Mouse (Mus musculus): ENCODE measurements around the gene Cryba4. TPM values are rescaled to one million over a fixed set of nuclear protein-coding genes. Genes with fewer than 3 reads are reported as not detected.

Gene Cryba4
- total and polyA plus RNA-seq, 3 experiments = 0.39 to 0.77 TPM; not detected in 1

DNA sequence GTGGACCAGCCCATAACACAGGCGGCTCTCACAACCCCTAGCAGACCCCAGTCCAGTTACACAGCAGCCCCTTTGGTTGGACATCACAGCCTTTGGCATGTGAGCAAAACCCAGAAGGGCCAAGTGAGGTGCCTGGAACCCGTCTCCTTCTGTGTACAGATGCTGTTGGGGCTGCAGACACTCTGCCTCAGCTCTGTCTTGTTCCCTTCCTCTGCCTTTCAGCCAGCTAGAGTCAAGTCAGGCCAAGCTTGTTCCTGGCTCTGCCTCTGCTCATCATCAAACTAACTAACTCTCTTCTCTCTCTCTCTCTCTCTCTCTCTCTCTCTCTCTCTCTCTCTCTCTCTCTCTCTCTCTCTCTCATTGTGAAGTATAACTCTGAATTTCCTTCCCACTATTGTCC, 15.7 kb downstream of the Cryba4 start:
- DNase-seq (ENCODE audit: low read depth, low spot score) = no peak
- H3K9ac ChIP-seq (ENCODE audit: control insufficient read depth, low read depth, low read length, poor library complexity, severe bottlenecking) = no peak overlapping the region
- peaks cover under 1 to 7% of the 10 kb centered on the region in 2 experiments; a peak in 2 of 4 replicates for H3K4me1 ChIP-seq (ENCODE audit: control insufficient read depth in 1 of 2, insufficient read depth in 2 of 2, low read length in 2 of 2)
- TF ChIP-seq MEF2A (IDR thresholded peaks at IDR 0.05; ENCODE audit: extremely low read depth, insufficient replicate concordance, low read depth, low read length, poor library complexity, severe bottlenecking) (no peak), USF2 (IDR thresholded peaks at IDR 0.05; ENCODE audit: borderline replicate concordance in 1 of 2, insufficient read depth in 1 of 2, low read depth in 1 of 2, low read length in 2 of 2) (no peak), MYC (IDR thresholded peaks at IDR 0.05; ENCODE audit: low read depth, low read length) (no peak), GATA1 (IDR thresholded peaks at IDR 0.05; ENCODE audit: low read depth, low read length) (no peak), ZKSCAN1 (IDR thresholded peaks at IDR 0.05; ENCODE audit: low read depth, low read length) (no peak), USF1 (IDR thresholded peaks at IDR 0.05; ENCODE audit: low read depth, low read length) (no peak), SMC3 (IDR thresholded peaks at IDR 0.05; ENCODE audit: low read depth, low read length) (no peak), ZNF384 (IDR thresholded peaks at IDR 0.05; ENCODE audit: low read depth, low read length) (no peak), CTCF (IDR thresholded peaks at IDR 0.05 in 2 of 3, conservative IDR thresholded peaks at IDR 0.05 in 1 of 3; ENCODE audit: control insufficient read depth in 1 of 3, insufficient read depth in 1 of 3, low read depth in 2 of 3, low read length in 3 of 3, poor library complexity in 1 of 3, severe bottlenecking in 1 of 3) (no peak), MXI1 (IDR thresholded peaks at IDR 0.05; ENCODE audit: low read depth, low read length) (no peak), TAL1 (IDR thresholded peaks at IDR 0.05; ENCODE audit: low read length) (no peak), RCOR1 (IDR thresholded peaks at IDR 0.05; ENCODE audit: low read depth, low read length) (no peak), NELFE (IDR thresholded peaks at IDR 0.05; ENCODE audit: low read depth, low read length) (no peak), TBP (IDR thresholded peaks at IDR 0.05; ENCODE audit: low read depth, low read length) (no peak), GABPA (IDR thresholded peaks at IDR 0.05; ENCODE audit: low read depth, low read length) (no peak), CHD1 (IDR thresholded peaks at IDR 0.05; ENCODE audit: low read depth, low read length) (no peak), POLR2AphosphoS5 (IDR thresholded peaks at IDR 0.05; ENCODE audit: borderline replicate concordance, low read depth, low read length) (no peak), POLR2A (IDR thresholded peaks at IDR 0.05; ENCODE audit: control insufficient read depth in 1 of 2, insufficient read depth in 1 of 2, low read depth in 1 of 2, low read length in 2 of 2, poor library complexity in 1 of 2) (no peak), JUND (IDR thresholded peaks at IDR 0.05; ENCODE audit: low read depth, low read length) (no peak), ETS1 (IDR thresholded peaks at IDR 0.05; ENCODE audit: low read depth, low read length) (no peak)
- no peaks in the 10 kb centered on the region for H3K27me3 ChIP-seq (ENCODE audit: control insufficient read depth in 1 of 2, insufficient read depth in 2 of 2, low read length in 2 of 2)
- 0 out of 4 replicates have a peak, but pooled peaks cover 0 to under 1% of the 10 kb centered on the region in 2 experiments for H3K36me3 ChIP-seq (ENCODE audit: control insufficient read depth in 1 of 2, insufficient read depth in 2 of 2, low read length in 2 of 2)
- no peaks in the 10 kb centered on the region for H3K9me3 ChIP-seq (replicated peaks; ENCODE audit: insufficient read depth, low read length)
- no peak overlapping the region for H3K27ac ChIP-seq (ENCODE audit: control insufficient read depth, low read depth, low read length)
- H3K79me2 ChIP-seq (ENCODE audit: control insufficient read depth, insufficient read depth, low read length, poor library complexity) = no peaks in the 10 kb centered on the region
- H3K4me3 ChIP-seq (ENCODE audit: control insufficient read depth in 1 of 2, insufficient read depth in 1 of 2, low read depth in 2 of 2, low read length in 2 of 2) = no peak overlapping the region

DNA sequence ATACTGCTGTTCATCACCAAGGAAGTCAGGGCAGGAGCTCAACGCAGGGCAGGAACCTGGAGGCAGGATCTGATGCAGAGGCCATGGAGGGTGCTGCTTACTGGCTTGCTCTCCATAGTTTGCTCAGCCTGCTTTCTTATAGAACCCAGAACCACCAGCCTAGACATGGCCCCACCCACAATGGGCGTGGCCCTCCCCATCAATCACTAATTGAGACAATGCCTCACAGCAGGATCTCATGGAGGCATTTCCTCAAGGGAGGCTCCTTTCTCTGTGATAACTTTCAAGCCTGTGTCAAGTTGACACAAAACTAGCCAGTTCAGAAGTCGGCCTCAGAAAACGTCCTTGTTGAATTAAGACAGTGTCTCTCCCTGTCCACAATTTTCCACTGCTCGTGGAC, 16.5 kb downstream of the Cryba4 start:
- no peaks in the 10 kb centered on the region; a peak in 1 of 4 replicates for H3K4me1 ChIP-seq (ENCODE audit: control insufficient read depth in 1 of 2, insufficient read depth in 2 of 2, low read length in 2 of 2)
- TF ChIP-seq TBP (IDR thresholded peaks at IDR 0.05; ENCODE audit: low read depth, low read length) (no peak), POLR2A (IDR thresholded peaks at IDR 0.05; ENCODE audit: control insufficient read depth in 1 of 2, insufficient read depth in 1 of 2, low read depth in 1 of 2, low read length in 2 of 2, poor library complexity in 1 of 2) (no peak), CHD1 (IDR thresholded peaks at IDR 0.05; ENCODE audit: low read depth, low read length) (no peak), MYC (IDR thresholded peaks at IDR 0.05; ENCODE audit: low read depth, low read length) (no peak), ETS1 (IDR thresholded peaks at IDR 0.05; ENCODE audit: low read depth, low read length) (no peak), MEF2A (IDR thresholded peaks at IDR 0.05; ENCODE audit: extremely low read depth, insufficient replicate concordance, low read depth, low read length, poor library complexity, severe bottlenecking) (no peak), HCFC1 (IDR thresholded peaks at IDR 0.05; ENCODE audit: low read depth, low read length) (no peak), RCOR1 (IDR thresholded peaks at IDR 0.05; ENCODE audit: low read depth, low read length) (no peak), SIN3A (IDR thresholded peaks at IDR 0.05; ENCODE audit: low read length) (no peak), CTCF (IDR thresholded peaks at IDR 0.05 in 2 of 3, conservative IDR thresholded peaks at IDR 0.05 in 1 of 3; ENCODE audit: control insufficient read depth in 1 of 3, insufficient read depth in 1 of 3, low read depth in 2 of 3, low read length in 3 of 3, poor library complexity in 1 of 3, severe bottlenecking in 1 of 3) (no peak), E2F4 (IDR thresholded peaks at IDR 0.05; ENCODE audit: borderline replicate concordance, low read depth, low read length) (no peak), GATA1 (IDR thresholded peaks at IDR 0.05; ENCODE audit: low read depth, low read length) (no peak), NELFE (IDR thresholded peaks at IDR 0.05; ENCODE audit: low read depth, low read length) (no peak), TAL1 (IDR thresholded peaks at IDR 0.05; ENCODE audit: low read length) (no peak), ZC3H11A (IDR thresholded peaks at IDR 0.05; ENCODE audit: low read depth, low read length) (no peak), CHD2 (IDR thresholded peaks at IDR 0.05; ENCODE audit: low read length) (no peak), TCF12 (IDR thresholded peaks at IDR 0.05; ENCODE audit: low read depth, low read length) (no peak)
- H3K4me3 ChIP-seq (ENCODE audit: control insufficient read depth in 1 of 2, insufficient read depth in 1 of 2, low read depth in 2 of 2, low read length in 2 of 2) = no peak overlapping the region
- no peak overlapping the region for H3K9ac ChIP-seq (ENCODE audit: control insufficient read depth, low read depth, low read length, poor library complexity, severe bottlenecking)
- H3K9me3 ChIP-seq (replicated peaks; ENCODE audit: insufficient read depth, low read length) = no peaks in the 10 kb centered on the region
- H3K27ac ChIP-seq (ENCODE audit: control insufficient read depth, low read depth, low read length) = no peak overlapping the region
- DNase-seq (ENCODE audit: low read depth, low spot score) = no peak
- no peaks in the 10 kb centered on the region for H3K27me3 ChIP-seq (ENCODE audit: control insufficient read depth in 1 of 2, insufficient read depth in 2 of 2, low read length in 2 of 2)
- no peaks in the 10 kb centered on the region for H3K36me3 ChIP-seq (ENCODE audit: control insufficient read depth in 1 of 2, insufficient read depth in 2 of 2, low read length in 2 of 2)
- H3K79me2 ChIP-seq (ENCODE audit: control insufficient read depth, insufficient read depth, low read length, poor library complexity) = no peaks in the 10 kb centered on the region
